Mouse (Mus musculus) midbrain, embryonic 10.5 days (tissue): ENCODE measurements around the gene Ift140. TPM values are rescaled to one million over a fixed set of nuclear protein-coding genes. Genes with fewer than 3 reads are reported as not detected.
A peak's percentile ranks its signal among the peaks of the same experiment; 100 is the strongest.
"Not testable (repeated sequence)": the region's sequence is repeated elsewhere in the genome, so short reads cannot be mapped to it uniquely, and the experiment has no call there.

Experiments
- DNase-seq: peaks from one replicate; pipeline ENCODE4 v3.0.0-alpha.2; 2017; ENCODE audit warnings: low spot score
- H3K27ac ChIP-seq: fragments of 300-500 bp; sonication (generic); replicated peaks from 2 replicates; pipeline ENCODE4 v1.5.1; 2016; ENCODE audit warnings: mild to moderate bottlenecking
- H3K27me3 ChIP-seq: fragments of 300-500 bp; sonication (generic); 2 replicates; pipeline ENCODE4 v1.6.1; 2016; ENCODE audit warnings: low read depth, mild to moderate bottlenecking; ENCODE audit not compliant: poor library complexity, severe bottlenecking
- H3K36me3 ChIP-seq: fragments of 300-500 bp; sonication (generic); 2 replicates; pipeline ENCODE4 v1.6.1; 2016; ENCODE audit warnings: mild to moderate bottlenecking, moderate library complexity
- H3K4me1 ChIP-seq: fragments of 300-500 bp; sonication (generic); 2 replicates; pipeline ENCODE4 v1.6.1; 2016
- H3K4me3 ChIP-seq: fragments of 300-500 bp; sonication (generic); 2 replicates; pipeline ENCODE4 v1.5.1; 2016; ENCODE audit warnings: mild to moderate bottlenecking, moderate library complexity
- H3K9me3 ChIP-seq: fragments of 300-500 bp; sonication (generic); replicated peaks from 2 replicates; pipeline ENCODE4 v1.6.1; 2016; ENCODE audit warnings: mild to moderate bottlenecking
- WGBS: fragments of 180-500 bp; shearing (Covaris S2); methylation state at CpG from one replicate; pipeline ENCODE4 v1.1.7; 2016; 5-methylcytosine and 5-hydroxymethylcytosine counted together
- polyA plus RNA-seq: library from polyadenylated mRNA; unstranded; fragments of >200 nt; fragmentation: Nextera tagmentation; extraction: Ambion mirVana; gene quantifications from 2 replicates; pipeline ENCODE4 v1.2.1, GENCODE M21; 2016

Gene Ift140
- polyA plus RNA-seq, 1 experiment from 2014 or later: 27.0 TPM

- 92% methylated on average over 5 of the region's 5 CpGs for WGBS
- no peaks in the 10 kb centered on the region for H3K27me3 ChIP-seq
These were observed 95.3 kb downstream of the Ift140 start for GRCm38 (mm10) chr17:25111220-25111619.

GRCm38 (mm10) chr17:25111739-25112422 lies 96.0 kb downstream of the Ift140 start:
- H3K36me3 ChIP-seq: peaks cover 74% of the 10 kb centered on the region
- no peak overlapping the region for H3K27ac ChIP-seq
- DNase-seq: no peak
- no peaks in the 10 kb centered on the region for H3K9me3 ChIP-seq
- 93% methylated on average over 8 of the region's 8 CpGs for WGBS
- H3K4me1 ChIP-seq: peaks cover 21% of the 10 kb centered on the region
- no peaks in the 10 kb centered on the region for H3K27me3 ChIP-seq
- H3K4me3 ChIP-seq: no peak overlapping the region

More at GRCm38 (mm10) chr17:25111220-25111619, 95.3 kb downstream of the Ift140 start:
- no peaks in the 10 kb centered on the region for H3K9me3 ChIP-seq
- no peak overlapping the region for H3K4me3 ChIP-seq
- DNase-seq: no peak
- H3K4me1 ChIP-seq: peaks cover 18% of the 10 kb centered on the region
- H3K27ac ChIP-seq: no peak overlapping the region
- peaks cover 80% of the 10 kb centered on the region for H3K36me3 ChIP-seq

DNA sequence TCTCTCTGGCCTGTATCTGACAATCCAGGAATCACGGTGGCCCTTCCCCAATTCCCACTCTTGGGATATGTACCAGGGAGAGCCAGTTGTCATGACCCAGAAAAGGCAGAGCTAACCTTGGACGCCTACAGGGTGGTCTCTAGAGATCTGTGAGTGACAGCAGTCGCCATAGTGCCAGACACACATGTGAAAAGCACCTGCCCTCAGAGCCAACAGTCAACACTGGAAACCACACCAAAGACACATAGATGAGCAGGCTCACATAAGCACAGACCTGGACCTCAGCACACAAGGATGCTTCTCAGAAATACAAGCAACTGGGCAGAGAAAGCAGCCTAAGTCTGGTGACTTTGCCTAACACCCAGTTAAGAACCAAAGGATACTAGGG lies 96.5 kb downstream of the Ift140 start:
- no peak overlapping the region for H3K27ac ChIP-seq
- WGBS: 90% methylated on average over 3 of the region's 3 CpGs
- peaks cover 68% of the 10 kb centered on the region for H3K36me3 ChIP-seq
- DNase-seq: no peak
- H3K27me3 ChIP-seq: no peaks in the 10 kb centered on the region
- H3K4me3 ChIP-seq: no peak overlapping the region
- H3K4me1 ChIP-seq: peaks cover 21% of the 10 kb centered on the region
- H3K9me3 ChIP-seq: no peaks in the 10 kb centered on the region

GRCm38 (mm10) chr17:25114908-25115645 lies 99.2 kb downstream of the Ift140 start:
- Histone ChIP-seq H3K9me3 (no peaks in the 10 kb centered on the region), H3K27me3 (no peaks in the 10 kb centered on the region), H3K4me3 (peak overlapping the region; percentile 66), H3K36me3 (peaks cover 42% of the 10 kb centered on the region), H3K27ac (peak overlapping the region; percentile 95), H3K4me1 (peaks cover 21% of the 10 kb centered on the region)
- DNase-seq: no peak
- WGBS: 16% methylated on average over 23 of the region's 23 CpGs

- DNase-seq: peak; percentile 92
- Histone ChIP-seq H3K4me1 (peaks cover 21% of the 10 kb centered on the region), H3K4me3 (peak within 1 kb of the TSS; percentile 66), H3K27me3 (no peaks in the 10 kb centered on the region), H3K27ac (peak within 1 kb of the TSS; percentile 95), H3K36me3 (peaks cover 34% of the 10 kb centered on the region), H3K9me3 (no peaks in the 10 kb centered on the region)
- 5% methylated on average over 40 of the region's 40 CpGs for WGBS
These were observed 100.0 kb downstream of the Ift140 start, which contains the start of gene Telo2 for GRCm38 (mm10) chr17:25115664-25116432. Gene Telo2, minus strand, starts transcription at chr17:25115967.

GRCm38 (mm10) chr17:25117263-25117662 lies 101.4 kb downstream of the Ift140 start:
- DNase-seq: no peak
- Histone ChIP-seq H3K4me1 (peaks cover 21% of the 10 kb centered on the region), H3K27ac (no peak overlapping the region), H3K27me3 (no peaks in the 10 kb centered on the region), H3K9me3 (no peaks in the 10 kb centered on the region), H3K36me3 (peaks cover 20% of the 10 kb centered on the region), H3K4me3 (no peak overlapping the region)
- WGBS: 32% methylated on average over 4 of the region's 4 CpGs

DNA sequence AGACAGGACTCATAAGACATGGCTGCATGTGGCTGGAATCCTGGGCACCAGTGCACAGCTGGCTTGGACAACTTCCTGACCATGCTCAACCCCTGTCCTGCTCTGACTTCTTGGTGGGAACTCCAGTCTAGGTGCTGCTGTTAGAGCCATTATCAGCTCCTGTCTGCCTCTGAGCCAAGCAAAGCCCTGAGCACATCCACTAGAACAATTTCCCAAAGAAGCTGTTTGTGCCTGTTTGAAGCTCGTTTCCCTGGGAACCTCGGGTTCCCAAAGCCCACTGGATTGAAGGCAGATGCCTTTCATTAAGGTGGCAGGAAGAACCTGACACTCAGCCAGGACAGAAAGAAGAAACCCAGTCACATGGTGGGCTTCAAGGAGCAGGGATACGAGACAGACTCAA lies 104.5 kb downstream of the Ift140 start, which contains the start of gene Ptx4:
Gene Ptx4, plus strand, starts transcription at position 355 of the 400 bp plus-strand sequence.
- no peak within 1 kb of the TSS for H3K27ac ChIP-seq
- H3K27me3 ChIP-seq: peaks cover 3% of the 10 kb centered on the region; the same call in 1 of the 2 replicates
- H3K4me3 ChIP-seq: no peak within 1 kb of the TSS
- H3K36me3 ChIP-seq: no peaks in the 10 kb centered on the region
- H3K9me3 ChIP-seq: no peaks in the 10 kb centered on the region
- peaks cover 8% of the 10 kb centered on the region for H3K4me1 ChIP-seq
- WGBS: 53% methylated on average over 3 of the region's 3 CpGs
- DNase-seq: no peak

DNA sequence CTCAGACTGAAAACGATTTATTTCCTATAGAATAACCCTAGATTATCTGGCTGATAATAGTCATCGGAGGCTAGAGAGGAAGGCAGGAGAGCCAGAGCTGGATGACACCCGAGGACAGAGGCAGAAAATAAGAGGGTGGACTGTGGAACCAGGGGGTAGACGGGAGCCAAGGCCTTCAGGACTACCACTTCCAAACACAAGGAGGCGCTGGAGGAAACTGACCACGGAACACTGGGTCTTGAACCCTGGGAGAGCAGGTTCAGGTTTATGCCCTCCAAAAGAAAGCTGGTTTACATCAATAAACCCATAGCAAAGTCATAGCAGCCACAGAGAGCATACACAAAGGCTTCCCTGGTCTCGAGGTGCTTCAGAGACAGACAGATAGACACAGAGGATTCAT lies 108.1 kb downstream of the Ift140 start:
- Histone ChIP-seq H3K27ac (no peak overlapping the region), H3K9me3 (no peaks in the 10 kb centered on the region), H3K4me1 (peaks cover 3% of the 10 kb centered on the region; the same call in 1 of the 2 replicates), H3K4me3 (no peak overlapping the region), H3K27me3 (peaks cover 3% of the 10 kb centered on the region; the same call in 1 of the 2 replicates), H3K36me3 (no peaks in the 10 kb centered on the region)
- WGBS: 28% methylated on average over 7 of the region's 7 CpGs
- no peak for DNase-seq

GRCm38 (mm10) chr17:25125442-25126060 lies 109.7 kb downstream of the Ift140 start:
- H3K9me3 ChIP-seq, H3K4me1 ChIP-seq, H3K27me3 ChIP-seq, H3K4me3 ChIP-seq, H3K36me3 ChIP-seq, DNase-seq, H3K27ac ChIP-seq: not testable (repeated sequence)
- WGBS: 68% methylated on average over 3 of the region's 3 CpGs

GRCm38 (mm10) chr17:25127079-25127478 lies 111.2 kb downstream of the Ift140 start:
- H3K27me3 ChIP-seq: peaks cover 3% of the 10 kb centered on the region; the same call in 1 of the 2 replicates
- no peak for DNase-seq
- no peak overlapping the region for H3K4me3 ChIP-seq
- no peaks in the 10 kb centered on the region for H3K9me3 ChIP-seq
- no peak overlapping the region for H3K27ac ChIP-seq
- peaks cover 3% of the 10 kb centered on the region; the same call in 1 of the 2 replicates for H3K4me1 ChIP-seq
- WGBS: 64% methylated on average over 8 of the region's 8 CpGs
- no peaks in the 10 kb centered on the region for H3K36me3 ChIP-seq

GRCm38 (mm10) chr17:25127681-25128080 lies 111.8 kb downstream of the Ift140 start:
- Histone ChIP-seq H3K27ac (no peak overlapping the region), H3K4me1 (peaks cover 3% of the 10 kb centered on the region; the same call in 1 of the 2 replicates), H3K36me3 (no peaks in the 10 kb centered on the region), H3K4me3 (no peak overlapping the region), H3K27me3 (peaks cover 3% of the 10 kb centered on the region; the same call in 1 of the 2 replicates), H3K9me3 (no peaks in the 10 kb centered on the region)
- no peak for DNase-seq
- 84% methylated on average over 9 of the region's 9 CpGs for WGBS

DNA sequence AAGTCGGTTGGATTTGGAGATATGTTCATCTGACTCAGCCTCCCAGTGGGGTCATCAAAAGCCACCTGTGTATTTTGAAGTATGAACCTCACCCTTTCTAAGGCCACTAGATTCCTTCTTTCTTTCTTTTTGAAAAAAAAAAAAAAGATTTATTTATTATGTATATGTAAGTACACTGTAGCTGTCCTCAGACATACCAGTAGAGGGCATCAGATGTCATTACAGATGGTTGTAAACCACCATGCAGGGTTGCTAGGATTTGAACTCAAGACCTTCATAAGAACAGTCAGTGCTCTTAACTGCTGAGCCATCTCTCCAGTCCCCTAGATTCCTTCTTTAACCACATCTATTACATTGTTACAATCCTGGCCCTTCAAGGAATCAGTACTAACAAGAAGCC lies 114.2 kb downstream of the Ift140 start:
- DNase-seq: no peak
- Histone ChIP-seq H3K27me3 (no peaks in the 10 kb centered on the region), H3K36me3 (no peaks in the 10 kb centered on the region), H3K4me1 (peaks cover 14% of the 10 kb centered on the region), H3K27ac (no peak overlapping the region), H3K9me3 (no peaks in the 10 kb centered on the region), H3K4me3 (no peak overlapping the region)
- WGBS: 93% methylated on average over 1 of the region's 1 CpGs
